Mouse (Mus musculus): ENCODE results near the gene Nabp2.
A peak's percentile ranks its signal among the peaks of the same experiment; 100 is the strongest.

Gene Nabp2

GRCm38 (mm10) chr10:128359226-128359625 lies 52.1 kb downstream of the Nabp2 start:
- ATAC-seq (ENCODE audit: low TSS enrichment), result no peak

DNA sequence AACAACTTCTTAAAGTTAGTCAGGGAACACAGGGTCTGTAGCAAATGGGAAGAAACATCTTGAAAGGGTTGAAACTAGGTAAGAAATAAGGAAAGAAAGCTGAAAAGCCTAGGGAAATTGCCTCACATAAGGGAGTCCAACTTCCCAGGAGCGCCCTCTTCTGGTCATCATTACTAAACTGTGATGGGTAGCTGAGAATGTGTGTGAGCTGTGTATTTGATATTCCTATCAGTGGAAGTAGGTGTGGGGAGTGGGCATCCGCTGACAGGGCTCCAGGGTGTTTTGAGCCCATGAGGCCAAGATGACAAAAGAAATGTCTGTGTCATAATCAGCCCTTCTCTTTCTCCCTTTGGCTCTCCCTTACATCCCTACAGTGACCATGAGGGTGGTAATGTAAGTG lies 52.5 kb downstream of the Nabp2 start:
- peak; percentile 58 for ATAC-seq (ENCODE audit: low TSS enrichment)

Data from frontal cortex, adult (tissue).